Mouse (Mus musculus): ENCODE measurements around the gene Zkscan17.
"Not testable (repeated sequence)": the region's sequence is repeated elsewhere in the genome, so short reads cannot be mapped to it uniquely, and the experiment has no call there.

The Zkscan17 gene

GRCm38 (mm10) chr11:59526472-59527080 is at the start of gene Zkscan17:
Gene Zkscan17 (minus strand): TSS chr11:59526751.
- DNase-seq: peak; percentile 74

GRCm38 (mm10) chr11:59576135-59576534 is 49.6 kb upstream of the Zkscan17 start, which contains the start of gene Olfr222:
Gene Olfr222 (minus strand): TSS chr11:59576235.
- not testable (repeated sequence) for DNase-seq

GRCm38 (mm10) chr11:59575726-59576125 is 49.2 kb upstream of the Zkscan17 start:
- DNase-seq: no peak

GRCm38 (mm10) chr11:59569306-59569705 is 42.8 kb upstream of the Zkscan17 start:
- peak; percentile 22 for DNase-seq

- DNase-seq: no peak
These were observed 36.3 kb upstream of the Zkscan17 start for GRCm38 (mm10) chr11:59562837-59563236.

- DNase-seq: no peak
These were observed 35.8 kb upstream of the Zkscan17 start for GRCm38 (mm10) chr11:59562336-59562735.

- no peak for DNase-seq
These were observed 34.4 kb upstream of the Zkscan17 start for GRCm38 (mm10) chr11:59560906-59561305.

GRCm38 (mm10) chr11:59554535-59554934 is 28.0 kb upstream of the Zkscan17 start:
- DNase-seq: no peak

GRCm38 (mm10) chr11:59554127-59554526 is 27.6 kb upstream of the Zkscan17 start:
- no peak for DNase-seq

GRCm38 (mm10) chr11:59544005-59544404 is 17.5 kb upstream of the Zkscan17 start:
- DNase-seq: no peak

GRCm38 (mm10) chr11:59543376-59543775 is 16.8 kb upstream of the Zkscan17 start:
- no peak for DNase-seq

- DNase-seq: no peak
These were observed 15.9 kb upstream of the Zkscan17 start for GRCm38 (mm10) chr11:59542442-59542841.

GRCm38 (mm10) chr11:59541324-59541723 is 14.8 kb upstream of the Zkscan17 start, which contains the start of gene Nlrp3:
Gene Nlrp3 (plus strand): TSS chr11:59541568.
- no peak for DNase-seq

GRCm38 (mm10) chr11:59540123-59540522 is 13.6 kb upstream of the Zkscan17 start:
- no peak for DNase-seq

GRCm38 (mm10) chr11:59538387-59538786 is 11.8 kb upstream of the Zkscan17 start:
- DNase-seq: no peak

GRCm38 (mm10) chr11:59537218-59538130 is 10.9 kb upstream of the Zkscan17 start:
- no peak for DNase-seq

- no peak for DNase-seq
These were observed 5.0 kb upstream of the Zkscan17 start for GRCm38 (mm10) chr11:59531562-59531961.

GRCm38 (mm10) chr11:59530870-59531535 is 4.5 kb upstream of the Zkscan17 start:
- peak; percentile 60 for DNase-seq

GRCm38 (mm10) chr11:59530221-59530620 is 3.7 kb upstream of the Zkscan17 start:
- no peak for DNase-seq

GRCm38 (mm10) chr11:59525237-59525636 is 1.3 kb downstream of the Zkscan17 start:
- peak; percentile 90 for DNase-seq

- DNase-seq: no peak
These were observed 2.4 kb downstream of the Zkscan17 start for GRCm38 (mm10) chr11:59524150-59524549.

GRCm38 (mm10) chr11:59519741-59520495 is 6.6 kb downstream of the Zkscan17 start:
- no peak for DNase-seq

GRCm38 (mm10) chr11:59518226-59518625 is 8.3 kb downstream of the Zkscan17 start:
- no peak for DNase-seq

Measured in retina, postnatal 1 day (tissue).